Mouse (Mus musculus) embryonic facial prominence, embryonic 15.5 days (tissue): ENCODE results near the gene Gm20481. TPM values are rescaled to one million over a fixed set of nuclear protein-coding genes. Genes with fewer than 3 reads are reported as not detected.
A peak's percentile ranks its signal among the peaks of the same experiment; 100 is the strongest.
"Not testable (repeated sequence)": the region's sequence is repeated elsewhere in the genome, so short reads cannot be mapped to it uniquely, and the experiment has no call there.

Source experiments
- ATAC-seq: fragments of 200-750 bp; cut with Nextera tagmentation; 2 replicates; pipeline ENCODE4 v1.8.0; 2017; ENCODE audit warnings: low read depth, moderate TSS enrichment; ENCODE audit not compliant: insufficient number of reproducible peaks, low FRiP score, low TSS enrichment
- H3K27ac ChIP-seq: fragments of 300-500 bp; sonication (generic); replicated peaks from 2 replicates; pipeline ENCODE4 v1.5.1; 2015; ENCODE audit warnings: mild to moderate bottlenecking, inconsistent platforms
- H3K27me3 ChIP-seq: fragments of 300-500 bp; sonication (generic); 2 replicates; pipeline ENCODE4 v1.6.1; 2015; ENCODE audit warnings: inconsistent platforms
- H3K36me3 ChIP-seq: fragments of 300-500 bp; sonication (generic); 2 replicates; pipeline ENCODE4 v1.6.1; 2015; ENCODE audit warnings: mild to moderate bottlenecking, inconsistent platforms
- H3K4me1 ChIP-seq: fragments of 300-500 bp; sonication (generic); 2 replicates; pipeline ENCODE4 v1.6.1; 2015; ENCODE audit warnings: inconsistent platforms
- H3K4me2 ChIP-seq: fragments of 300-500 bp; sonication (generic); replicated peaks from 2 replicates; pipeline ENCODE4 v1.6.1; 2015; ENCODE audit warnings: mild to moderate bottlenecking, inconsistent platforms
- H3K4me3 ChIP-seq: fragments of 300-500 bp; sonication (generic); replicated peaks from 2 replicates; pipeline ENCODE4 v1.5.1; 2015; ENCODE audit warnings: mild to moderate bottlenecking, inconsistent platforms
- H3K9ac ChIP-seq: fragments of 300-500 bp; sonication (generic); 2 replicates; pipeline ENCODE4 v1.6.1; 2015; ENCODE audit warnings: inconsistent platforms
- H3K9me3 ChIP-seq: fragments of 300-500 bp; sonication (generic); replicated peaks from 2 replicates; pipeline ENCODE4 v1.6.1; 2016; ENCODE audit warnings: inconsistent platforms
- WGBS: fragments of 180-500 bp; shearing (Covaris S2); methylation state at CpG from one replicate; pipeline ENCODE4 v1.1.7; 2015; 5-methylcytosine and 5-hydroxymethylcytosine counted together
- polyA plus RNA-seq: library from polyadenylated mRNA; unstranded; fragments of >200 nt; fragmentation: Nextera tagmentation; extraction: Ambion mirVana; gene quantifications from 2 replicates; pipeline ENCODE4 v1.2.1, GENCODE M21; 2015

Gm20481 gene
- polyA plus RNA-seq, 1 experiment from 2014 or later: not detected

DNA sequence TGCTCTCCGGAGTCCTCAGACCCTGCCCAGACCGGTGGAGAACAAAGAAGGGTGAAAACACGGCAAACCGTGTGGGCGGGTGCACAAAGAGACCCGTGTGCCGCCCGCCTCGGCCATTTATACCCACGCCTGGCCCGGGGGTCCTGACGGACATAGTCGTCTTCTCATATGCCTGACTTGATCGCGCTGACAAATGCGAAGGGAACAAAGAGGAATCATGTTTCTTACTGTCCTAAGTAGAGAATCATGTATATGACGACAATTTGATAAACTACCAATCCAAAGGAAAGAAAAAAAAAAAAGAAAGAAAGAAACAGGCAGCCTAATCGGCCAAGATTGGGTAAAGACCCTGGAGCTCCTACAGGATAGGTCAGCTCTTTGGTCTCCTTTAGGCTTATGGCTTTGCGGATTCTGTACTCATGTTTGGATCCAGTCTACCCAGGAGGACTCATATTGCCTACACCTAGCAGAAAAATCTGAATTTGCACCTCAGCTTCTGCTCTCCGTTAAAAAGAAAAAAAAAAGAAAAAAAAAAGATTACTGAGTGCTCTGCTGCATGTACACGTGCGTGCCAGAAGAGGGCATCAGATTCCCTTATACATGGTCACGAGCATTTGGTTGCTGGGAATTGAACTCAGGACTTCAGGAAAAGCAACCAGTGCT lies 17.2 kb upstream of the Gm20481 start:
- no peaks in the 10 kb centered on the region for H3K27me3 ChIP-seq
- no peaks in the 10 kb centered on the region for H3K9me3 ChIP-seq
- peak overlapping the region; percentile 99 for H3K9ac ChIP-seq
- H3K4me2 ChIP-seq: peak overlapping the region; percentile 72
- WGBS: 0% methylated on average over 23 of the region's 23 CpGs
- H3K36me3 ChIP-seq: peaks cover 21% of the 10 kb centered on the region
- ATAC-seq: peak; percentile 84
- H3K4me1 ChIP-seq: peaks cover 13% of the 10 kb centered on the region
- H3K27ac ChIP-seq: peak overlapping the region; percentile 93
- peak overlapping the region; percentile 97 for H3K4me3 ChIP-seq

DNA sequence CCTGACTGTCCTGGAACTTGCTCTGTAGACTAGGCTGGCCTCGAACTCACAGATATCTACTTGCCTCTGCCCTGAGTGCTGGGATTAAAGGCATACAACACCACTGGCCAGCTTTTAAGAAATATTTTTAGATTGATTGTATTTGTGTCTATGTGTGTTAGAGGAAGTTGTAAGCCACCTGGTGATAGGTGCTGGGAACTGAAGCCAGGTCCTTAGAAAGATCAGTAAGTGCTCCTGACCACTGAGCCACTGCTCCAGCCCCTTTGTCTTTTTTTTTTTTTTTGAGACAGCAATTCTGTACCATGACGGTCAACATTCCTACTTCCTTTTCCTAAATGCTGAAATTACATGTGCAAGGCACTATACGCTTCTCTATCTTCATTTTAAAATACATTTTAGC lies 16.5 kb upstream of the Gm20481 start:
- H3K4me2 ChIP-seq: no peak overlapping the region
- no peak for ATAC-seq
- 84% methylated on average over 3 of the region's 3 CpGs for WGBS

DNA sequence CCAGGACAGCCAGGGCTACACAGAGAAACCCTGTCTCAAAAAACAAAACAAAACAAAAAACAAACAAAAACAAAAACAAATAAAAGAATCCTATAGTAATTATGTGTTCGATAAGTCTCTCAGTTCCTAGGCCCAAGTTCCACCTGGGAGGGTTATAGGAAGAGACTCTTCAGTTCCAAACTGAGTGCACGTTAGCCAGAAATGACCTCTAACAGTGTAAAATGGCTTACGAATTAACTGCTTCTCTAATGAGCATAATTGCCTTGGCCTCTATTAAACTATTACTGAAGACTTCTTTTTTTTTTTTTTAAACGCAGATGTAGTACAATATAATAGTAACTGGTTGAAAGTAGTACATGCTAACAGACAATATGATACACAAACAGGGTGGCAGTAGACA lies 15.8 kb upstream of the Gm20481 start:
- Histone ChIP-seq H3K36me3 (peaks cover 17% of the 10 kb centered on the region), H3K9ac (no peak overlapping the region), H3K4me1 (peaks cover 13% of the 10 kb centered on the region), H3K4me3 (no peak overlapping the region), H3K27ac (no peak overlapping the region), H3K27me3 (no peaks in the 10 kb centered on the region), H3K9me3 (no peaks in the 10 kb centered on the region), H3K4me2 (no peak overlapping the region)
- no peak for ATAC-seq
- WGBS: 84% methylated on average over 4 of the region's 4 CpGs

More for the DNA sequence above, 16.5 kb upstream of the Gm20481 start:
- Histone ChIP-seq H3K27me3 (no peaks in the 10 kb centered on the region), H3K36me3 (peaks cover 21% of the 10 kb centered on the region), H3K4me1 (peaks cover 13% of the 10 kb centered on the region), H3K9ac (no peak overlapping the region), H3K9me3 (no peaks in the 10 kb centered on the region), H3K27ac (no peak overlapping the region), H3K4me3 (no peak overlapping the region)

DNA sequence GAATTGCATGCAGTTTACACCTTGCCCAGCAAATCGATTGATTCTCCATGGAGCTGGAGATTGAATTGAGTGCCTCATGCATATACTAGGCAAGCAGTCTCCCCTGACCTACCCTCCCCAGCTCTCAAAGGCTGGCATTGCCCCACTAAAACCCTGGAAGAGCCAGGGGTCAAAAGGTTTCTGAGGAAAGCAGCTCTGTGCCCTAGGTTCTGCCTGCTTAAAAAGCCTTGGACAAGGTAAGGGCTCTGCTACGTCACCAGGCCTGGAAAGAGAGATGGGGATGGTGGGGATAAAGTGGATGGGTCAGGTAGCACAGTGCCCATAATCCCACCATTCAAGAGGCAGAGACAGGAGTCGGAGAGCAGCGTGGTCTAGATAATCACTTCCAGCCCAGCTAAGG lies 14.9 kb upstream of the Gm20481 start:
- peaks cover 16% of the 10 kb centered on the region for H3K4me1 ChIP-seq
- ATAC-seq: no peak
- H3K4me3 ChIP-seq: no peak overlapping the region
- no peak overlapping the region for H3K4me2 ChIP-seq
- no peaks in the 10 kb centered on the region for H3K9me3 ChIP-seq
- no peak overlapping the region for H3K9ac ChIP-seq
- 64% methylated on average over 4 of the region's 4 CpGs for WGBS
- H3K27ac ChIP-seq: no peak overlapping the region
- H3K36me3 ChIP-seq: peaks cover 11% of the 10 kb centered on the region
- H3K27me3 ChIP-seq: no peaks in the 10 kb centered on the region

DNA sequence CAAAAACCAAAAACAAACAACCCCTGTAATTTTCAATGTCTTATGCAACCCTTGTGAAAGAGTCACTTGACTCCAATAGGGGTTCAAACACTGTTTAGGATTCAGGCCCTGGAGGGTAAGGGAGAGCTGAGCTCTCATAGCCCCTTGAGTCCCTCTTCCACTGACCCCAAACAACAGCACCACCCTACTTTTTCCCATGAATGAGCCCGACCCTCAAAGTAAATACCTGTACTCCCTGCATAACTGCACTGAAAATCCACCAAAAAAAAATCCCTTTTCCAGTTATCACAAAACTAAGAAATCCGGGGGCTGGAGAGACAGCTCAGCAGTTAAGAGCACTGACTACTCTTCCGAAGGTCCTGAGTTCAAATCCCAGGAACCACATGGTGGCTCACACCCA lies 13.8 kb upstream of the Gm20481 start:
- Histone ChIP-seq H3K4me2 (no peak overlapping the region), H3K36me3 (peaks cover under 1% of the 10 kb centered on the region), H3K27ac (no peak overlapping the region), H3K4me3 (no peak overlapping the region), H3K9ac (no peak overlapping the region), H3K27me3 (no peaks in the 10 kb centered on the region), H3K9me3 (no peaks in the 10 kb centered on the region), H3K4me1 (peaks cover 15% of the 10 kb centered on the region)
- no peak for ATAC-seq
- WGBS: 84% methylated on average over 3 of the region's 3 CpGs

DNA sequence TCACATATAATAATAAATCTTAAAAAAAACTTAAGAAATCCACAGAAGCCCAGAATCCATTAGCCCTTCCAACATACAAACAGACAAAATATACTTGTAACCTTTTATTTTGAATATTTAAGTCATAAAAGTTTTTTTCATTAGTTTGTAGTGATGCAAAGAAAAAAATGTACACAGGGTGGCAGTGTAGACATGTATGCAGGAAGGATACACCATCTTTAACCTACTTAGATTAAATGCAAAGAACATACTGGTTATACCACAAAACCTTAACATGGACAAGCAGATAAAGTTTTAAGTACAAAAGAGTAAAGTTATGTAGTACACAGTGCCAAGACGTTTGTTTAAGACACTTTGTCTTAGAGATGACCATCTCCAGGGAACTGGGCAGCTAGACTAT lies 13.4 kb upstream of the Gm20481 start:
- Histone ChIP-seq H3K4me3 (no peak overlapping the region), H3K4me1 (peaks cover 10% of the 10 kb centered on the region; the same call in 1 of the 2 replicates), H3K9ac (no peak overlapping the region), H3K27ac (no peak overlapping the region), H3K36me3 (no peaks in the 10 kb centered on the region), H3K27me3 (no peaks in the 10 kb centered on the region), H3K9me3 (no peaks in the 10 kb centered on the region), H3K4me2 (no peak overlapping the region)
- ATAC-seq: no peak
- WGBS: 33% methylated on average over 1 of the region's 1 CpGs

DNA sequence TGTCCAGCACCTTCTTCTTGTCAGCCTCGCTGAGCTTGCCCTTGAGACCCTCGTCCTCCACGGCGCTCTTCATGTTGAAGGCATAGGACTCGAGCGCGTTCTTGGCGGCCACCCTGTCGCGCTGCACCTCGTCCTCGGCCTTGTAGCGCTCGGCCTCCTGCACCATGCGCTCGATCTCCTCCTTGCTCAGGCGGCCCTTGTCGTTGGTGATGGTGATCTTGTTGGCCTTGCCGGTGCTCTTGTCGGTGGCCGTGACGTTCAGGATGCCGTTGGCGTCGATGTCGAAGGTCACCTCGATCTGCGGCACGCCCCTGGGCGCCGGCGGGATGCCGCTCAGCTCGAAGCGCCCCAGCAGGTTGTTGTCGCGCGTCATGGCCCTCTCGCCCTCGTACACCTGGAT lies 12.4 kb upstream of the Gm20481 start:
- not testable (repeated sequence) for H3K9ac ChIP-seq, H3K27me3 ChIP-seq, ATAC-seq, H3K36me3 ChIP-seq, H3K9me3 ChIP-seq, H3K27ac ChIP-seq, H3K4me1 ChIP-seq, H3K4me3 ChIP-seq
- H3K4me2 ChIP-seq: peak overlapping the region; percentile 21; the same call in 1 of the 2 replicates
- 16% methylated on average over 38 of the region's 40 CpGs for WGBS

DNA sequence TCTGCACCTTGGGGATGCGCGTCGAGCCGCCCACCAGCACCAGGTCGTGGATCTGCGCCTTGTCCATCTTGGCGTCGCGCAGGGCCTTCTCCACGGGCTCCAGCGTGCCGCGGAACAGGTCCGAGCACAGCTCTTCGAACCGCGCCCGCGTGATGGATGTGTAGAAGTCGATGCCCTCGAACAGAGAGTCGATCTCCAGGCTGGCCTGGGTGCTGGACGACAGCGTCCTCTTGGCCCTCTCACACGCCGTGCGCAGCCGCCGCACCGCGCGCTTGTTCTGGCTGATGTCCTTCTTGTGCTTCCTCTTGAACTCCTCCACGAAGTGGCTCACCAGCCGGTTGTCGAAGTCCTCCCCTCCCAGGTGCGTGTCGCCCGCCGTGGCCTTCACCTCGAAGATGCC lies 11.7 kb upstream of the Gm20481 start:
- H3K9me3 ChIP-seq, H3K4me1 ChIP-seq, H3K9ac ChIP-seq, H3K36me3 ChIP-seq, H3K27me3 ChIP-seq, H3K4me3 ChIP-seq, ATAC-seq, H3K4me2 ChIP-seq, H3K27ac ChIP-seq: not testable (repeated sequence)
- 32% methylated on average over 29 of the region's 40 CpGs for whole genome bisulfite sequencing

DNA sequence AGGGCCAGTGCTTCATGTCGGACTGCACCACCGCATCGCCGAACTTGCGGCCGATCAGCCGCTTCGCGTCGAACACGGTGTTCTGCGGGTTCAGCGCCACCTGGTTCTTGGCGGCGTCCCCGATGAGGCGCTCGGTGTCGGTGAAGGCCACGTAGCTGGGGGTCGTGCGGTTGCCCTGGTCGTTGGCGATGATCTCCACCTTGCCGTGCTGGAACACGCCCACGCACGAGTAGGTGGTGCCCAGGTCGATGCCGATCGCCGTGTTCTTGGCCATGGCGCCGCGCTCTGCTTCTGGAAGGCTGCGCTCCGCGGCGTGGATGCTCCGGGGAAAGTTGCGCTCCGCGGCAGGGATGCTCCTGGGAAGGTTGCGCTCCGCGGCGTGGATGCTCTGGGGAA lies 11.0 kb upstream of the Gm20481 start:
- ATAC-seq: peak; percentile 2; the same call in 1 of the 2 replicates
- H3K27ac ChIP-seq, H3K4me1 ChIP-seq, H3K27me3 ChIP-seq, H3K9ac ChIP-seq, H3K9me3 ChIP-seq, H3K36me3 ChIP-seq: not testable (repeated sequence)
- under 1% methylated on average over 32 of the region's 47 CpGs for WGBS
- H3K4me3 ChIP-seq: peak overlapping the region; percentile 57
- peak overlapping the region; percentile 56 for H3K4me2 ChIP-seq

DNA sequence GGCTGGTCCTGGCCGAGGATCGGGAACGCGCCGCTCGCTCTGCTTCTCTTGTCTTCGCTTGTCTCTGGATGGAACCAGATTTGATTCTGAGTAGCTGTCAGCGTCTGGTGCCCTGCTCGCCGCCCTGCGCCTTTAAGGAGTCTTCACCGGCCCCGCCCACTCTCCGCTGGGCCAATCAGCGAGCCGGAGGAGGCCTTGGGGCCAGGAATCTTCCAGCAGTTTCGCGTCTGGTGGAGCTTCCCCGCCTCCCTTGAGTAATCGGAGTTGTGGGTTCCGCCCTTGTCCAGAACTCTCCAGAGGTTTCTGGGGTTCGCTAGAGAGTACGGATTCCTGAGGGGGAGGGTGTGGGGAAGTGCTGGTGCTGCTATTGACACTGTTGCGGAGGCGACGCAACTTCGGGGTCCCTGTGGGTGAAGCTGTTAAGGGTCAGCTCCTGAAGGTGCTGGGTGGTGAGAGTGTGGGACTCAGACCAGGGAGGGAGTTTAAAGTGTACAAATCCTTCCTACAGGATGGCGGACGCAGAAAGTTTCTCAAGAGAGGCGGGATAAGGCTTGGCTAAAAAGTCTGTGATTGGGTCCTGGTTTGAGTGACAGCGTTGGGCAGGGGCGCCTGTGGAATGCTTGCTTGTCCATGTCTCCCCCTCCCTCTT lies 10.5 kb upstream of the Gm20481 start, which contains the start of gene Hspa1b:
Gene Hspa1b, minus strand, starts transcription at position 109 of the 649 bp plus-strand sequence.
- ATAC-seq: peak; percentile 92
- Histone ChIP-seq H3K27ac (peak within 1 kb of the TSS; percentile 99), H3K4me2 (peak within 1 kb of the TSS; percentile 56), H3K4me3 (peak within 1 kb of the TSS; percentile 57), H3K9ac (peak within 1 kb of the TSS; percentile 41)
- H3K9me3 ChIP-seq, H3K36me3 ChIP-seq, H3K4me1 ChIP-seq, H3K27me3 ChIP-seq: not testable (repeated sequence)
- WGBS: 0% methylated on average over 30 of the region's 32 CpGs

DNA sequence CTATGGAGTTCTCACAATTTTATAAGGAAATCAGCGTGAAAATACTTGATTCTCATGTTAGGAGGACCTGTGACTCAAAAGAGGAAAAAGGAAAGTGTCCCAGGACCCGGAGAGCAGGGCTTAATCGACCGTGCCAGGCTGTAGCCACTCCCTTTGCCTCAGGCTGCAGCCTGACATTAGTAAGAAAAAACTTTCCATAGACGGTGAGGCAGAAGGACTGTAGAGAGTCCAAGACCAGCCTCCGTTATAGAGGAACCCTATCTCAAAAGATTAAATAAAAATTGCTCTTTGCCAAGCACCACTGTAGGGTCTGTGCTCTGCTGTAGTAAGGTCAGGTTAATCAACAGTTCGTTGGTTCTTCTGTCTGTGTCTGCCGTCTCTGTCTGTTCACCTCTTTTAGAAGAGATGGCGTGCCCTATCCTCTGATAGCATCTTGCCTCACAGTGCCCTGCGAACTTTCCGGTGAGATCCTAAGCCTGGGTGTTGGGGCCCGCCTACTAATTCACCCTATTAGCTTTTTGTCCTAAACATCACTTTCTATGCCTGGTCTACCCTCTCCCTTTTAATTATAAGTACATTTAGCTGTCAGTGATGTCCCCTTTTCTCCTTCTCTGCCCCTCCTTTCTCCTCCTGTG lies 9.7 kb upstream of the Gm20481 start:
- no peaks in the 10 kb centered on the region for H3K9me3 ChIP-seq
- H3K4me1 ChIP-seq: peaks cover 17% of the 10 kb centered on the region
- no peaks in the 10 kb centered on the region for H3K36me3 ChIP-seq
- 12% methylated on average over 12 of the region's 12 CpGs for WGBS
- H3K4me2 ChIP-seq: peak overlapping the region; percentile 56
- peak overlapping the region; percentile 57 for H3K4me3 ChIP-seq
- no peaks in the 10 kb centered on the region for H3K27me3 ChIP-seq
- ATAC-seq: no peak; the same call in 1 of the 2 replicates
- H3K27ac ChIP-seq: peak overlapping the region; percentile 99
- peak overlapping the region; percentile 41; the same call in 1 of the 2 replicates for H3K9ac ChIP-seq
